Mouse (Mus musculus): ENCODE data around the gene Bmi1. TPM values are rescaled to one million over a fixed set of nuclear protein-coding genes. Genes with fewer than 3 reads are reported as not detected.

The Bmi1 gene
- polyA plus RNA-seq, 1 experiment from 2014 or later, result 39.8 TPM

DNA sequence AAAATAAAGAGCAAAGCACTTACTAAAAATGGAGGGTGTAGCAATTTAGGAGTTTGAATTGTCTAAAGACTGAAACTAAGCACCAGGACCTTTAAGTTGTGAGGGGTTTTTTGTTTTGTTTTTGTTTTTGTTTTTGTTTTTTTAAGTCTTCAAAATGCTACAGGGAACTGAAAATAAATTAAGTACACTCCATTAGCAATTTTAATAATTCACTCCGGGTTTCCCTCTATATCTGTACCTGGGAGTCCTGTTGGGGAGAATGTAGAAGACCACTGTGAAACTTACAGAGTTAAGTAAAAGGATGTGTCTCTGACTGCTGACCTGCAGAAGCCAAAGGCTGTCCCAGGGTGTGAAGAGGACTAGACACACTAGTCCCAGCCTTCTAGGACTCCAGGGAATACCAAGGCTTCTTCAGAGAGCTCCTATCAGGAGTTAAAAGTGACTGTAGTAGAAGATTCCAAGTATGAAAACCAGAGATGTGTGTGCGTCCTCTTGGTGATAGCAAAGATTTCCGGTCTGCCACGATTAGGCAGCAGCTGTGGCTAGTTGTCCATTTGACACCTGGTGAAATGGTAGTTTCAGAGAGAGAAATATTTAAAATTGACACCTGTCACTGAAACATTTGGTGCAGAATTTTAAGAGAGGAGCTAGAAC, 20.9 kb downstream of the Bmi1 start:
- H3K4me3 ChIP-seq, result no peak overlapping the region
- ATAC-seq (replicated peaks), result no peak
- WGBS, result 4% methylated on average over 4 of the region's 4 CpGs
- no peak overlapping the region for H3K9ac ChIP-seq (replicated peaks)
- peaks cover 22% of the 10 kb centered on the region for H3K4me1 ChIP-seq
- no peak overlapping the region for H3K27ac ChIP-seq (replicated peaks)
- no peaks in the 10 kb centered on the region for H3K36me3 ChIP-seq
- no peak overlapping the region for H3K4me2 ChIP-seq (replicated peaks)
- H3K27me3 ChIP-seq, result peaks cover 64% of the 10 kb centered on the region
- H3K9me3 ChIP-seq, result no peaks in the 10 kb centered on the region

DNA sequence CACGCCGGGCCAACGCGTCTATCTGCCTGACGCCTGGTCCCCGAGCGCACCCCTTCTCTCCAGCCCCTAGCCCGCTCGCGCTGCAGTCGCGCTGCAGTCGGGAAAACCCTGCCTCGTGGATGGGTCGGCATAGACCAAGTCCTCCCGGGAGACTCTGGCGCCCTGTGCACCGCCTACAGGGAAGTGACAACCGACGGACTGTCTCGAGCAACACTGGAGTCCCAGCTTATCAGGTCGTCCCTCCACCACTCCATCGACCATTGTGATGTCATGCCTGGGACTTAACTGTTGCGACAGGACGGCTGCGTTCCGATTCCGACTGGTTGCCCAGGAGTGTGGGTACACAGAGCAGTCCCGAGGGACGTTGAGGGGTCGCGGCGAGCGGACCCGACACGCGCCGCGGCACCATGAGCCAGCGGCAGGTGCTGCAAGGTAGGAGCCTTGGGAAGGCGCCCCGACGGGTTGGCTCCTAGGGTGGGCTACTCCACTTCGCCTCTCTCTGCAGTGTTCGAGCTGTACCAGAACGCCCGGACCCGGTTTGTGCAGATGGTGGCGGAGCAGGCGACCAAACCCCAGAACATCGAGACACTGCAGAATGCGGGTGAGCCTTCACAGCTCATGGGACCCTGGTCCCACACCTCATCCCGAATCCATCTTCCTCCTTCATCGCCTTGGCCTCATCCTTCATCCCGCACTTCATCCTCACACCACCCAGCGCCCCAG, 22.0 kb downstream of the Bmi1 start:
- 0 out of 2 replicates have a peak overlapping the region, but pooled peaks have one; percentile 7 for H3K4me2 ChIP-seq (replicated peaks)

DNA sequence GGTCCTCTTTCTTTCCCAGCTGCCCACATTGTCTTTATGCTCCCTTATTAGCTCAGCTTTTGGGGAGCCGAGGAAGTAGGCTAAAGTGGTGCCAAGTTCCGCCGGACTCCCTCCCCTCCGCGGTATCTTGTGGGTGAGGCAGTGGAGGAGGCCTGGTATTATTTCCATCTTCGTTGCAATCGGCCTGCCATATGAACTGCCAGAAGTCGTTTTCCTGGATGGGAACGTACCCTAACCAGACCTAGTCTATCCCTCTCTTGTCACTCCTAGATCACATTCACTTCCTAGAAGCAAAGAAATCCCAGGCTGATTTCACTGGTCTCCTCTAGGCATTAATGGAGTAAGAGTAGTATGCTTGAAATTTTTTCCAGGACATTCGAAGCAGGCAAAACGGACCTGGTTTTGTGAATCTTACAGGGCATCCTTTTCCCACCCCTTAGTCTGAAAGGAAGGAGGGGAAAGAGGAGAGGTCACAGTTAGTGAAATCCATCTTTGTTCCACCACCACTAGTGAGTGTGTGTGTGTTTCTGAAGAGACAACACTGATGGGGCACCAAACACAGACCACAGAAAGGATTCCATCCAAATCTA, 22.7 kb downstream of the Bmi1 start:
- no peaks in the 10 kb centered on the region for H3K36me3 ChIP-seq
- no peak for ATAC-seq (replicated peaks)
- no peak overlapping the region for H3K27ac ChIP-seq (replicated peaks)
- H3K9me3 ChIP-seq, result no peaks in the 10 kb centered on the region
- no peak overlapping the region for H3K4me3 ChIP-seq
- peaks cover 64% of the 10 kb centered on the region for H3K27me3 ChIP-seq
- no peak overlapping the region for H3K9ac ChIP-seq (replicated peaks)
- no peak overlapping the region for H3K4me2 ChIP-seq (replicated peaks)
- WGBS, result 1% methylated on average over 11 of the region's 11 CpGs
- peaks cover 11% of the 10 kb centered on the region for H3K4me1 ChIP-seq

More for the DNA sequence above, 22.0 kb downstream of the Bmi1 start:
- Histone ChIP-seq H3K27me3 (peaks cover 64% of the 10 kb centered on the region), H3K27ac (replicated peaks) (no peak overlapping the region), H3K4me1 (peaks cover 18% of the 10 kb centered on the region), H3K36me3 (no peaks in the 10 kb centered on the region), H3K4me3 (peak overlapping the region; percentile 3; the same call in 1 of the 2 replicates), H3K9ac (replicated peaks) (no peak overlapping the region), H3K9me3 (no peaks in the 10 kb centered on the region)
- under 1% methylated on average over 56 of the region's 56 CpGs for WGBS
- peak; percentile 28; the same call in 1 of the 2 replicates for ATAC-seq (replicated peaks)

DNA sequence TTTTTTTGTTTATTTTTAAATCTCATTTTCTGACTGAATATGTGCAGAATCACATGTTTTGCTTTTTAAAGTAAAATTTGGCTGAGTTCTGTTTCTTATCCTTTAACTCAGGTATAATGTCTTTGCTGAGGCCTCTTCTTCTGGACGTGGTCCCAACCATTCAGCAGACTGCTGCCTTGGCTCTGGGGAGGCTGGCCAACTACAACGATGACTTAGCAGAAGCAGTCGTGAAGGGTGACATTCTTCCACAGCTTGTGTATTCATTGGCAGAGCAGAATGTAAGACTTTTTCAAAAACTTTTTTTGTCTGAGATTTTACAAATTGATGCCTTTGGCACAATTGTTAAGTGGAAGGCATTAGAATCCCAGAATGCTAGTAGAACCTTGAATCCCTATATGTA, 33.5 kb downstream of the Bmi1 start:
- WGBS, result 59% methylated on average over 3 of the region's 3 CpGs
- H3K27me3 ChIP-seq, result 0 out of 2 replicates have a peak, but pooled peaks cover 5% of the 10 kb centered on the region
- no peak overlapping the region for H3K4me2 ChIP-seq (replicated peaks)
- no peak overlapping the region for H3K4me3 ChIP-seq
- no peaks in the 10 kb centered on the region for H3K36me3 ChIP-seq
- no peak for ATAC-seq (replicated peaks)
- no peak overlapping the region for H3K27ac ChIP-seq (replicated peaks)
- H3K9me3 ChIP-seq, result no peaks in the 10 kb centered on the region
- H3K9ac ChIP-seq (replicated peaks), result no peak overlapping the region
- H3K4me1 ChIP-seq, result no peaks in the 10 kb centered on the region

DNA sequence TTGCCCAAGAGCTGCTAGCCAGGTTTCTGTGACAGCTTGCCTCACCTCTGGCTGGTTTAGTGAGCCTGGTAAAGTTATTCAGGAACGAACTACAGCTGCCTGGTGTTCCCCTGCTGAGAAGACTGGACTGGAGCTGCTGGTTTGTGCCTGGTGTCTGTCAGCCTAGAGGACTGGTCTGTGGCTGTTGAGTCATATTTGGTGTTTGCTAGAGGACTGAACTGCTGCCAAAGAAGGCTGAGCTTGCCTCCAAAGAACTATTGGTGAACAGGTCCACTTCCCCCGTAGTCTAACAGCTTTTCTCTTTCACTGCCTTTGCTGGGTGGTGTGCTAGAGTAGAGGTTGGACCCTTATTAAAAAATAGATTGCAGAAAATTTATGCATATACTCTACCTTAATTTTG, 36.3 kb downstream of the Bmi1 start:
- no peak overlapping the region for H3K27ac ChIP-seq (replicated peaks)
- H3K9ac ChIP-seq (replicated peaks), result no peak overlapping the region
- H3K4me2 ChIP-seq (replicated peaks), result no peak overlapping the region
- no peaks in the 10 kb centered on the region for H3K4me1 ChIP-seq
- no peaks in the 10 kb centered on the region for H3K36me3 ChIP-seq
- WGBS, result 64% methylated on average over 2 of the region's 2 CpGs
- H3K4me3 ChIP-seq, result no peak overlapping the region
- no peaks in the 10 kb centered on the region for H3K9me3 ChIP-seq
- ATAC-seq (replicated peaks), result no peak
- 0 out of 2 replicates have a peak, but pooled peaks cover 5% of the 10 kb centered on the region for H3K27me3 ChIP-seq

DNA sequence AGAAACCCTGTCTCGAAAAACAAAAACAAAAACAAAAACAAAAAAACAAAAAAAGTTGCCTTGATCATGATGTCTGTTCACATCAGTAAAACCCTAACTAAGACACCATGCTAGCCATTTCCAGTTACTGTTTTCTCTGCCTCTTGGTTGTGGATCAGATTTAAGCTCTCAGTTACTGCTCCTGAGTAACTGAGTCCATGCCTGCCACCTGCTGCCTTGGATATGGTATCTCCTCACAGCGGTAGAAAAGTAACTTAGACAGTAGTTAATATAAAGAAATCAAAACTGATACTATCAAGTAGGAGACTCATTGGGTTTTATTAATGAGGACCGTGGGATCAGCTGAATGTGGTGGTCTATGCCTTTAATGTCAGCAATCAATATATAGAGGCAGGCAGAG, 37.5 kb downstream of the Bmi1 start:
- H3K36me3 ChIP-seq, result no peaks in the 10 kb centered on the region
- H3K4me1 ChIP-seq, result no peaks in the 10 kb centered on the region
- H3K9ac ChIP-seq (replicated peaks), result no peak overlapping the region
- ATAC-seq (replicated peaks), result no peak
- H3K27ac ChIP-seq (replicated peaks), result no peak overlapping the region
- no peak overlapping the region for H3K4me2 ChIP-seq (replicated peaks)
- H3K4me3 ChIP-seq, result no peak overlapping the region
- H3K9me3 ChIP-seq, result no peaks in the 10 kb centered on the region
- 0 out of 2 replicates have a peak, but pooled peaks cover 5% of the 10 kb centered on the region for H3K27me3 ChIP-seq
- WGBS, result 83% methylated on average over 3 of the region's 3 CpGs

DNA sequence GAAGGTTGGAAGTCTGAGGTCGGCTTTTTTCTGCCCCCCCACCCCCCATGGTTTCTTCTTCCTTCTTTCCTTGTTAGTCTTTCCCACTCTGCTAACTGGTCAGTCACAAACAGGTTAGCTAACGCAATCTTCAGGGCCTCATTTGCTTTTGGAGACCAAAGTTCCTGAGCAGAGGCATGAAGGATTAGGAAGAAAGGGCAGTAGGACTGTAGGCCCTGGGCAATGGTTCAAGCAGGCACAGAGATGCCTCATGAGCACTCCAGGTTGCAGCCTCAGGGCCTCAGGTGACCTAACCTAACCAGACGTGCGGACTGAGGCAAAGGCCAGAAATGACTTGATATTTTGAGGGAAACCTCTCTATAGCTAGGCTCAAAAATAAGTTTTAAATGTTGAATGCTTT, 41.7 kb downstream of the Bmi1 start:
- 91% methylated on average over 4 of the region's 4 CpGs for WGBS
- H3K4me1 ChIP-seq, result no peaks in the 10 kb centered on the region
- no peak overlapping the region for H3K9ac ChIP-seq (replicated peaks)
- no peak overlapping the region for H3K27ac ChIP-seq (replicated peaks)
- ATAC-seq (replicated peaks), result no peak
- H3K4me2 ChIP-seq (replicated peaks), result no peak overlapping the region
- no peaks in the 10 kb centered on the region for H3K9me3 ChIP-seq
- no peak overlapping the region for H3K4me3 ChIP-seq
- no peaks in the 10 kb centered on the region for H3K36me3 ChIP-seq
- H3K27me3 ChIP-seq, result peaks cover 9% of the 10 kb centered on the region; the same call in 1 of the 2 replicates

DNA sequence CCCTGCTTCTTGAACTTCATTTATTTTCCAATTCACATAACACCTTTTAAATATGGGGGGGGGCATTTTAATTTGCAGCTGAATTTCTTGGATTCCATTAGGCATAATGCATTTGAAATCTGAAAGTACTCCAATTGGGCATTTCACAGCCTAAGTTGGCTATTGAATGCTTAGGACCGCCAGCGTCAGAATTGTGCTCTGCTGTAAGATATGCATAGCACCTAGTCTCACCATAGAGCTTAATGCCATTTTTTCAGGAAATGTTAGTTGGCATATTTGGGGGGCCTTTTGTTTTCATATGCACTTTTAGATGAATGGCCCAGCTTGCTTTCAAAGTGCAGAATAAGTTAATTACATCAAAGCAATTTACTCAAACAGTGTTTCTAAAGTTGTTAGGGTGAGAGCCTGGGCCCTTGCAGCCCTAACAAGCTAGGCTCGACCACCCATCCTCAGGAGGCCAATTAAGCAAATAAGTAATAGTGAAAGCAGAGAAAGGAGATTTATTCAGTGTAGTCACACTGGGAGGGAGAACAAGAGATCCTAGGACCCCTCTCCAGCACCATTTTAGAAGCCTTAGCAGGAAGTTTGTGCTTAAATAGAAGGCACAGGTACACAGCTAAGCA, 45.5 kb downstream of the Bmi1 start:
- 8% methylated on average over 3 of the region's 3 CpGs for WGBS
- ATAC-seq (replicated peaks), result peak; percentile 55; the same call in 1 of the 2 replicates

DNA sequence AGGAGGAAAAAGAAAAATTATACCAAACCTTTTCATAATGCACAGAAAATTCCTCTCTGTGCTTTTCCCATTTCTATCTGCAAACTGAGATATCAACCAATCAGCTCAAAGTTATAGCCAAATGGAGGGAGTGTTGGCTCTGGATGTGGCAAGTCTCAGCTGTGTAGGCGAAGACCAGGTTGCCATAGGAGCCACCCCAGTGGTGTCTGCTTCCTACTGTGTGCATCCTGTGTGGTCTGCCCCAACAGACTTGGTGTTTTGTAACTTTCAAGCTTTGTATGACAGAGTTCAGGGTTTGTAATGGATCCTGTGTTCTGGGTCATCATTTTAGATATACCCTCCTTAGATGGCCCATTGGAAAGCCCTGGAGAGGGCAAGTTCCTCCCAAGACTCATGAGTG, 47.6 kb downstream of the Bmi1 start:
- ATAC-seq (replicated peaks), result no peak
- no peaks in the 10 kb centered on the region for H3K36me3 ChIP-seq
- no peak overlapping the region for H3K9ac ChIP-seq (replicated peaks)
- peaks cover 18% of the 10 kb centered on the region for H3K27me3 ChIP-seq
- no peak overlapping the region for H3K4me3 ChIP-seq
- H3K4me2 ChIP-seq (replicated peaks), result no peak overlapping the region
- no peaks in the 10 kb centered on the region for H3K4me1 ChIP-seq
- H3K27ac ChIP-seq (replicated peaks), result no peak overlapping the region
- no peaks in the 10 kb centered on the region for H3K9me3 ChIP-seq
- 84% methylated on average over 1 of the region's 1 CpGs for WGBS

More for the DNA sequence above, 45.5 kb downstream of the Bmi1 start:
- H3K9ac ChIP-seq (replicated peaks), result no peak overlapping the region
- peaks cover 13% of the 10 kb centered on the region for H3K27me3 ChIP-seq
- H3K9me3 ChIP-seq, result no peaks in the 10 kb centered on the region
- H3K4me1 ChIP-seq, result no peaks in the 10 kb centered on the region
- no peak overlapping the region for H3K4me2 ChIP-seq (replicated peaks)
- H3K4me3 ChIP-seq, result no peak overlapping the region
- H3K27ac ChIP-seq (replicated peaks), result no peak overlapping the region
- H3K36me3 ChIP-seq, result no peaks in the 10 kb centered on the region

DNA sequence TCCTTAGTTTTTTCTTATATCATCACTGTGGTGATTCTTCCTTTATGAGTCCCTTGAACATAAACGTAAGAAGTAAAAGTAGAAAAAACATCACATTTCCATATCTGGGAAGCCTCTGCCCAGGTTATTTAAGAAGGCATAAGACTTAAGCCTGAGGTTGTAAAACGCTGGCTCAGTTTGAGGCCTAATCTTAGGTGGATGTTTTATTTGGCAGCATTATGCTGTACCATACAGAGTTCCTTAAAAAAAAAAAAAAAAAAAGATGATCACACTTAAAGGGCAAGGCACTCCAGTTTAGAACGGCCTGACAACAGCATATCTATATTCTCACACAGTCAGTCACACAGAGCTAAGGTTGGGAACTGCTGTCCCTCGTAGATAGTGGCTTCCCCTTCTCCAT, 49.1 kb downstream of the Bmi1 start:
- H3K4me1 ChIP-seq, result no peaks in the 10 kb centered on the region
- no peak overlapping the region for H3K9ac ChIP-seq (replicated peaks)
- peaks cover 18% of the 10 kb centered on the region for H3K27me3 ChIP-seq
- no peak overlapping the region for H3K4me3 ChIP-seq
- WGBS, result 86% methylated on average over 4 of the region's 4 CpGs
- ATAC-seq (replicated peaks), result no peak
- H3K4me2 ChIP-seq (replicated peaks), result no peak overlapping the region
- H3K36me3 ChIP-seq, result no peaks in the 10 kb centered on the region
- no peaks in the 10 kb centered on the region for H3K9me3 ChIP-seq
- H3K27ac ChIP-seq (replicated peaks), result no peak overlapping the region

DNA sequence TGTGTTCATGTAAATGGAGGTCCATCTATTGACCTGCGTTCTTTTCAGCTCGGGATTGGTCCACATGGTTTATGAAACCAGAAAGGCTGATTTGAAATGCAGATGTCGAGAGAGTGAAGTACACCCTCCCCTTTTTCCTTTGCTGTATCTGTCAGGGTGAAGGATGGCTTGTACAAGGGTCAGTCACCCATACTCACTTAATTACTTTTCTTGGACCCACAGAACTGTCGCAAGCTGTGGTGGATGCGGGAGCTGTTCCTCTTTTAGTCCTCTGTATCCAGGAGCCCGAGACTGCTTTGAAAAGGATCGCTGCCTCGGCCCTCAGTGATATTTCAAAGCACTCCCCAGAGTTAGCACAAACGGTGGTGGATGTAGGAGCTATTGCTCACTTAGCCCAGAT, 54.9 kb downstream of the Bmi1 start:
- Histone ChIP-seq H3K4me1 (peaks cover 9% of the 10 kb centered on the region), H3K27me3 (peaks cover 8% of the 10 kb centered on the region), H3K36me3 (no peaks in the 10 kb centered on the region), H3K4me3 (no peak overlapping the region), H3K9me3 (no peaks in the 10 kb centered on the region), H3K4me2 (replicated peaks) (no peak overlapping the region; the same call in 1 of the 2 replicates), H3K9ac (replicated peaks) (no peak overlapping the region), H3K27ac (replicated peaks) (no peak overlapping the region)
- 14% methylated on average over 9 of the region's 9 CpGs for WGBS
- peak; percentile 75 for ATAC-seq (replicated peaks)

All from forebrain, embryonic 15.5 days (tissue).